Mouse (Mus musculus): Measurements from ENCODE around the gene Phldb3. TPM values are rescaled to one million over a fixed set of nuclear protein-coding genes. Genes with fewer than 3 reads are reported as not detected.

Phldb3 gene
- polyA plus RNA-seq, 1 experiment from 2014 or later, result not detected

DNA sequence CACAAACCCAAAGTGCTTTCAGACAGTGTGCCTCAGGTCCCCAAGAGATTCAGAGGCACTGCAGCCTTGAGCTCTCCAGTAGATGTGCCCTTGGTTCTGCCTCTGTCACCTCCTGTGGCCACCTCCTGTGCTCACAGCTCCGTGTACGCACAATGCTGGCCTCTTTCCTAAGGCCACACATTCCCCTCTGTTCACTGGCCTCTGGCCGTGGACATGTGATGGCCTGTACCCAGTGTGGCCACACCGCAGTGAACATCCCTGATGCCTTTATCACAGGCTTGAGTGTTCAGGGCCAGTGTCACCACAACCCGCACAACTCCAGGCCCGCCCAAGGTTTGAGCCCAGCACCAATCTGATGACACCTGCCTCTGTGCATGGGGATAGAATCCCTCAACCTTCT lies 25.7 kb upstream of the Phldb3 start:
- no peaks in the 10 kb centered on the region for H3K9me3 ChIP-seq
- H3K4me2 ChIP-seq, result no peak overlapping the region
- H3K36me3 ChIP-seq (replicated peaks), result no peaks in the 10 kb centered on the region
- peaks cover 17% of the 10 kb centered on the region for H3K27me3 ChIP-seq (replicated peaks)
- 86% methylated on average over 6 of the region's 6 CpGs for WGBS
- no peak overlapping the region for H3K27ac ChIP-seq
- no peak for ATAC-seq (replicated peaks)
- peaks cover 10% of the 10 kb centered on the region; the same call in 1 of the 2 replicates for H3K4me1 ChIP-seq
- no peak overlapping the region for H3K4me3 ChIP-seq
- no peak overlapping the region for H3K9ac ChIP-seq

DNA sequence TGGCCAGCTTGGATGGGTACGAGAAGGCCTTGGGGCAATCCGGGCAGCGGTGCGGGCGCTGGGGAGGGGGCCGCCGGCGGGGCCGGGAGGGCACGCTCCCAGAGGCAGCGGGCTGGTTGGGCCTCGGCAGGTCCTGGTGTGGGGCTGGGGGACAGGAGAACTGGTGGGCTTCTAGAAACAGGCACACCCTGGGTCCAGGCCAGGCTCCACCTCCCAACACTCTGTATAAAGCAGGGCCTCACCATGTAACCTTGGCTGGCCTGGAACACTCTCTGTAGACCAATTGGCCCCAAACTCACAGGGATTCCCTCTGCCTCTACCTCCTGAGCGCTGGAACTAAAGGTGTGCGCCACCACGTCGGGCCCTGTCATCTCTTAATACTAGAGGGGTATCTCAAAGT lies 24.6 kb upstream of the Phldb3 start:
- H3K27ac ChIP-seq, result no peak overlapping the region
- peak overlapping the region; percentile 2; the same call in 1 of the 2 replicates for H3K4me2 ChIP-seq
- no peaks in the 10 kb centered on the region for H3K36me3 ChIP-seq (replicated peaks)
- peak; percentile 21; the same call in 1 of the 2 replicates for ATAC-seq (replicated peaks)
- no peaks in the 10 kb centered on the region for H3K9me3 ChIP-seq
- peaks cover 10% of the 10 kb centered on the region; the same call in 1 of the 2 replicates for H3K4me1 ChIP-seq
- no peak overlapping the region for H3K9ac ChIP-seq
- H3K27me3 ChIP-seq (replicated peaks), result peaks cover 17% of the 10 kb centered on the region
- 34% methylated on average over 16 of the region's 16 CpGs for WGBS
- 0 out of 2 replicates have a peak overlapping the region, but pooled peaks have one; percentile 0 for H3K4me3 ChIP-seq

GRCm38 (mm10) chr7:24586828-24587227 lies 23.7 kb upstream of the Phldb3 start:
- H3K27ac ChIP-seq, result peak overlapping the region; percentile 69
- 10% methylated on average over 8 of the region's 8 CpGs for WGBS
- peak; percentile 75 for ATAC-seq (replicated peaks)
- H3K9ac ChIP-seq, result peak overlapping the region; percentile 85
- peak overlapping the region; percentile 55 for H3K4me3 ChIP-seq
- peak overlapping the region; percentile 57 for H3K4me2 ChIP-seq
- no peaks in the 10 kb centered on the region for H3K36me3 ChIP-seq (replicated peaks)
- H3K4me1 ChIP-seq, result peaks cover 10% of the 10 kb centered on the region; the same call in 1 of the 2 replicates
- H3K9me3 ChIP-seq, result no peaks in the 10 kb centered on the region
- H3K27me3 ChIP-seq (replicated peaks), result peaks cover 17% of the 10 kb centered on the region

GRCm38 (mm10) chr7:24587330-24588105 lies 23.0 kb upstream of the Phldb3 start, which contains the start of the genes Ethe1 and Zfp575:
Gene Ethe1, plus strand, starts transcription at chr7:24587543.
Gene Zfp575, minus strand, starts transcription at chr7:24587641.
- H3K9me3 ChIP-seq, result no peaks in the 10 kb centered on the region
- H3K4me2 ChIP-seq, result peak within 1 kb of the TSS; percentile 57
- peak within 1 kb of the TSS; percentile 85 for H3K9ac ChIP-seq
- peaks cover 17% of the 10 kb centered on the region for H3K27me3 ChIP-seq (replicated peaks)
- H3K27ac ChIP-seq, result peak within 1 kb of the TSS; percentile 69
- WGBS, result 7% methylated on average over 30 of the region's 30 CpGs
- H3K36me3 ChIP-seq (replicated peaks), result no peaks in the 10 kb centered on the region
- ATAC-seq (replicated peaks), result peak; percentile 83
- peak within 1 kb of the TSS; percentile 55 for H3K4me3 ChIP-seq
- peaks cover 14% of the 10 kb centered on the region; the same call in 1 of the 2 replicates for H3K4me1 ChIP-seq

- peaks cover 17% of the 10 kb centered on the region for H3K27me3 ChIP-seq (replicated peaks)
- peaks cover 23% of the 10 kb centered on the region for H3K4me1 ChIP-seq
- no peaks in the 10 kb centered on the region for H3K9me3 ChIP-seq
- no peak overlapping the region for H3K27ac ChIP-seq
- no peak for ATAC-seq (replicated peaks)
- WGBS, result 86% methylated on average over 13 of the region's 13 CpGs
- no peak overlapping the region for H3K4me2 ChIP-seq
- no peak overlapping the region for H3K9ac ChIP-seq
- H3K4me3 ChIP-seq, result no peak overlapping the region
- H3K36me3 ChIP-seq (replicated peaks), result no peaks in the 10 kb centered on the region
Measured at GRCm38 (mm10) chr7:24588336-24588735, 22.2 kb upstream of the Phldb3 start.

GRCm38 (mm10) chr7:24591735-24592134 lies 18.8 kb upstream of the Phldb3 start:
- 77% methylated on average over 5 of the region's 5 CpGs for WGBS
- Histone ChIP-seq H3K36me3 (replicated peaks) (no peaks in the 10 kb centered on the region), H3K27ac (no peak overlapping the region), H3K9me3 (no peaks in the 10 kb centered on the region), H3K4me1 (peaks cover 33% of the 10 kb centered on the region), H3K27me3 (replicated peaks) (0 out of 2 replicates have a peak, but pooled peaks cover 6% of the 10 kb centered on the region), H3K9ac (no peak overlapping the region), H3K4me2 (no peak overlapping the region), H3K4me3 (no peak overlapping the region)
- no peak for ATAC-seq (replicated peaks)

GRCm38 (mm10) chr7:24592163-24592562 lies 18.4 kb upstream of the Phldb3 start:
- no peak overlapping the region for H3K4me2 ChIP-seq
- 0 out of 2 replicates have a peak, but pooled peaks cover 6% of the 10 kb centered on the region for H3K27me3 ChIP-seq (replicated peaks)
- H3K27ac ChIP-seq, result 0 out of 2 replicates have a peak overlapping the region, but pooled peaks have one; percentile 24
- no peaks in the 10 kb centered on the region for H3K36me3 ChIP-seq (replicated peaks)
- no peak for ATAC-seq (replicated peaks)
- H3K9me3 ChIP-seq, result no peaks in the 10 kb centered on the region
- H3K4me1 ChIP-seq, result peaks cover 30% of the 10 kb centered on the region
- H3K4me3 ChIP-seq, result no peak overlapping the region
- H3K9ac ChIP-seq, result no peak overlapping the region
- WGBS, result 66% methylated on average over 4 of the region's 4 CpGs

DNA sequence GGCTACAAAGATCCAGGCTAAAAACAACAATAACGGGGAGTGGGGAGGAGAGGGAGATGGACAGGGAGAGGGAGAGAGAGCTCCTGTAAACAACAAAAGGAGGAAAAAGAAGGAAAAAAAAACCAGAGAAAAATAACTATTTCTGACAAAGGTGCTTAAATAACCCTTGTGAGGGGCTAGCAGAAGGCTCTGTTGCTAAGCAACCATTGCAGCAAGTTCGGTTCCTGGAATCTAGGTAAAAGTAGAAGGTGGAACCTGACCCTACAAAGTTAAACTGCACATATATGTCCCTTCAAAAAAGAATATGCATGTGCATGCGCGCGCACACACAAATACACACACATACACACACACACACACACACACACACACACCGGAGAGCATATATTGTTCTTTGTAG lies 17.8 kb upstream of the Phldb3 start:
- Histone ChIP-seq H3K27me3 (replicated peaks) (0 out of 2 replicates have a peak, but pooled peaks cover 6% of the 10 kb centered on the region), H3K4me1 (peaks cover 27% of the 10 kb centered on the region), H3K9ac (no peak overlapping the region), H3K9me3 (no peaks in the 10 kb centered on the region), H3K27ac (0 out of 2 replicates have a peak overlapping the region, but pooled peaks have one; percentile 24), H3K4me2 (no peak overlapping the region), H3K4me3 (no peak overlapping the region), H3K36me3 (replicated peaks) (no peaks in the 10 kb centered on the region)
- no peak for ATAC-seq (replicated peaks)
- WGBS, result 72% methylated on average over 6 of the region's 6 CpGs

DNA sequence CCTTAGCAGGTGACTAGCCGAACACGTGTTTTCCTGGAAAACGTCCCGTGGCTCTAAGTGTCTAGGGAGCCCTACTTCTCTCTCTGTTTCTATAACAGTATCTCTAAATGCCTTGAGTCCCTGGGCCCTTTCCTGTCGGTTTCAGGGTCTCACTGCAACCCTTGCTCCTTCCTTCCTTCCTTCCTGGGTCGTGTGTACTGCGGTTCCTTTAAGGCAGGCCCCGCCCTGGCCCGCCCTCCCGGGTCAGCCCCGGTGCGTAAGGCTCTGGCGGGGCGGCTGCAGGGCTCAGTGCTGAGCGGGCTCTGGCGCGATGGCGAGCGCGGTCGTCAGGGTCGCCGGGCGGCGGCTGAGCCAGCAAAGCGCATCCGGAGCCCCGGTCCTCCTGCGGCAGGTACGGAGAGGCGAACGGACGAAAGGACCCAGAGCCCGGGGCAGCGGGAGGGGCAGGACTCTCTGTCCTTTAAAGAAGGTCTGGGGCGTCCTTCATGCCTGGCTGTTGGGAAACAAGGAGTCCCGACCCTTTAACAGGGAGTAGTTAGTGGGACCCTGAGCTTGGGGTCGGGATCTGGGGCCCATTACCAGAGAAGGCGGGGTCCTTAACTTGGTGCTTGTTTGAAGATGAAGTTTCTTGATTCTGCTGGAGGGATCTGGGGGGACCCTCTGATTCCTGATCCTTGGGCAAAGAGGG lies 16.8 kb upstream of the Phldb3 start:
- H3K27ac ChIP-seq, result no peak overlapping the region
- 0 out of 2 replicates have a peak, but pooled peaks cover 6% of the 10 kb centered on the region for H3K27me3 ChIP-seq (replicated peaks)
- peak overlapping the region; percentile 60 for H3K9ac ChIP-seq
- H3K4me3 ChIP-seq, result peak overlapping the region; percentile 52
- peak; percentile 89 for ATAC-seq (replicated peaks)
- no peaks in the 10 kb centered on the region for H3K36me3 ChIP-seq (replicated peaks)
- H3K9me3 ChIP-seq, result no peaks in the 10 kb centered on the region
- 2% methylated on average over 39 of the region's 39 CpGs for WGBS
- peaks cover 27% of the 10 kb centered on the region for H3K4me1 ChIP-seq
- H3K4me2 ChIP-seq, result peak overlapping the region; percentile 81

GRCm38 (mm10) chr7:24594309-24594803 lies 16.2 kb upstream of the Phldb3 start:
- H3K9me3 ChIP-seq, result no peaks in the 10 kb centered on the region
- no peak overlapping the region for H3K27ac ChIP-seq
- peaks cover 27% of the 10 kb centered on the region for H3K4me1 ChIP-seq
- no peaks in the 10 kb centered on the region for H3K36me3 ChIP-seq (replicated peaks)
- H3K4me2 ChIP-seq, result peak overlapping the region; percentile 81
- peak overlapping the region; percentile 52 for H3K4me3 ChIP-seq
- 0 out of 2 replicates have a peak, but pooled peaks cover 6% of the 10 kb centered on the region for H3K27me3 ChIP-seq (replicated peaks)
- peak; percentile 35 for ATAC-seq (replicated peaks)
- peak overlapping the region; percentile 60; the same call in 1 of the 2 replicates for H3K9ac ChIP-seq
- WGBS, result 4% methylated on average over 13 of the region's 13 CpGs

- Histone ChIP-seq H3K4me3 (no peak overlapping the region), H3K27ac (no peak overlapping the region), H3K27me3 (replicated peaks) (0 out of 2 replicates have a peak, but pooled peaks cover 6% of the 10 kb centered on the region), H3K36me3 (replicated peaks) (no peaks in the 10 kb centered on the region), H3K9ac (no peak overlapping the region), H3K4me2 (no peak overlapping the region), H3K9me3 (no peaks in the 10 kb centered on the region), H3K4me1 (peaks cover 27% of the 10 kb centered on the region)
- 70% methylated on average over 2 of the region's 2 CpGs for WGBS
- ATAC-seq (replicated peaks), result no peak
Measured at GRCm38 (mm10) chr7:24595464-24595863, 15.1 kb upstream of the Phldb3 start.

- peaks cover 16% of the 10 kb centered on the region for H3K4me1 ChIP-seq
- ATAC-seq (replicated peaks), result no peak
- no peak overlapping the region for H3K4me3 ChIP-seq
- no peak overlapping the region for H3K27ac ChIP-seq
- 0 out of 2 replicates have a peak, but pooled peaks cover 6% of the 10 kb centered on the region for H3K27me3 ChIP-seq (replicated peaks)
- no peak overlapping the region for H3K4me2 ChIP-seq
- no peaks in the 10 kb centered on the region for H3K9me3 ChIP-seq
- H3K9ac ChIP-seq, result no peak overlapping the region
- WGBS, result 72% methylated on average over 4 of the region's 4 CpGs
- no peaks in the 10 kb centered on the region for H3K36me3 ChIP-seq (replicated peaks)
Measured at GRCm38 (mm10) chr7:24598121-24598520, 12.4 kb upstream of the Phldb3 start.

Data from midbrain, embryonic 15.5 days (tissue).